ENCODE assay signal across 11 mouse cellular contexts in the genomic region with DNA sequence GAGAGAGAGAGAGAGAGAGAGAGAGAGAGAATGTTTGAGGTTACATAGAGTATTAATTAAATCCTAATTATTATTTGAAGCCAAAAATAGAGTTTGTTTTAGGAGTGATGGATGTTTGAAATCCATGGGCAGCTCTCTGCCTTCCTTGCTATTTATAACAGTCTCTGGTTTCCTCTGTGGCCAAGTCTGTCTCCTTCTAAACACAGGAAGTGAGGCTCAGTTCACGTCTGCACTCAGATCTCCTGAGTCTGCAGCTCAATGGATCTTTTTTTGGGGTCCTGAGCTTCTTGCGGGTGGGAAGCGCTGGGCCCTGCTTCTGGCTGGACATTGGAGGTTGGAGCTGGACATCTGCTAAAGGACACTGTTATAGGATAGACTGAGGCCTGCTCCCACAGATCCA. TPM values are rescaled to one million over a fixed set of nuclear protein-coding genes. Genes with fewer than 3 reads are reported as not detected.
DNase-seq lines count a peak whose midpoint lies in the region; ATAC-seq and TF ChIP-seq lines count a peak whose summit lies in the region.
"Had no signal": no experiment of that assay in that cellular context is flagged by ENCODE, and none has a peak within 500 bp of the region (broad histone marks: within the 10 kb centered on the region; RNA-seq: fewer than 3 reads in every experiment).

No protein-coding gene starts in this region.

- no peak for TF ChIP-seq CTCF in small intestine, adult 2 months (IDR thresholded peaks at IDR 0.05; ENCODE audit: extremely low read depth, insufficient read length, insufficient replicate concordance, low read depth, low read length)

- no peak for TF ChIP-seq POLR2A in small intestine, adult 2 months (IDR thresholded peaks at IDR 0.05; ENCODE audit: low read depth, low read length)

- peak overlapping the region; percentile 48 to 65; a peak in 3 of 4 replicates for H3K27ac ChIP-seq in heart, embryonic 14.5 days (replicated peaks in 1 of 2; ENCODE audit: control insufficient read depth in 1 of 2, insufficient read depth in 1 of 2, low read depth in 2 of 2, low read length in 2 of 2)
- peak overlapping the region; percentile 81 for H3K27ac ChIP-seq in lung, embryonic 16.5 days (ENCODE audit: low read length)
- H3K27ac ChIP-seq in embryonic facial prominence, embryonic 14.5 days (replicated peaks; ENCODE audit: low read depth, low read length): peak overlapping the region; percentile 61; the same call in 1 of the 2 replicates
- H3K27ac ChIP-seq in small intestine, adult 2 months (ENCODE audit: insufficient read depth, low read depth, low read length): peak overlapping the region; percentile 38; the same call in 1 of the 2 replicates
- H3K27ac ChIP-seq: neural tube, embryonic 13.5 days had no signal

- H3K9me3 ChIP-seq in heart, embryonic 14.5 days (ENCODE audit: control insufficient read depth, low read length): no peaks in the 10 kb centered on the region
- no peaks in the 10 kb centered on the region for H3K9me3 ChIP-seq in lung, embryonic 16.5 days (ENCODE audit: control insufficient read depth, low read length)
- no peaks in the 10 kb centered on the region for H3K9me3 ChIP-seq in embryonic facial prominence, embryonic 14.5 days (ENCODE audit: control insufficient read depth, low read length)
- H3K9me3 ChIP-seq: neural tube, embryonic 13.5 days had no signal

- peaks cover 31 to 58% of the 10 kb centered on the region in 2 experiments for H3K4me1 ChIP-seq in heart, embryonic 14.5 days (ENCODE audit: control insufficient read depth in 2 of 2, insufficient read depth in 2 of 2, low read length in 2 of 2)
- H3K4me1 ChIP-seq in lung, embryonic 16.5 days (replicated peaks; ENCODE audit: control insufficient read depth, insufficient read depth, low read length): peaks cover 40% of the 10 kb centered on the region
- peaks cover 34% of the 10 kb centered on the region for H3K4me1 ChIP-seq in embryonic facial prominence, embryonic 14.5 days (ENCODE audit: control insufficient read depth, insufficient read depth, low read length)
- H3K4me1 ChIP-seq in small intestine, adult 2 months (ENCODE audit: control insufficient read depth, insufficient read depth, insufficient read length, low read length): peaks cover 39% of the 10 kb centered on the region

- no peak for ATAC-seq in heart, embryonic 14.5 days (ENCODE audit: insufficient number of reproducible peaks, insufficient read depth, low FRiP score, low read depth)
- no peak for ATAC-seq in lung, embryonic 16.5 days (ENCODE audit: low read depth)
- no peak for ATAC-seq in embryonic facial prominence, embryonic 14.5 days (ENCODE audit: low read depth)

- no peak overlapping the region for H3K4me3 ChIP-seq in heart, embryonic 14.5 days (ENCODE audit: control insufficient read depth in 1 of 2, insufficient read depth in 1 of 2, low read depth in 1 of 2, low read length in 2 of 2)
- H3K4me3 ChIP-seq in lung, embryonic 16.5 days (ENCODE audit: low read length): no peak overlapping the region
- H3K4me3 ChIP-seq in embryonic facial prominence, embryonic 14.5 days (ENCODE audit: low read depth, low read length): no peak overlapping the region
- no peak overlapping the region for H3K4me3 ChIP-seq in small intestine, adult 2 months (ENCODE audit: low read depth, low read length)
- H3K4me3 ChIP-seq: erythroblast, embryonic 14.5 days; neural tube, embryonic 13.5 days had no signal

- no peak overlapping the region for H3K9ac ChIP-seq in heart, embryonic 14.5 days (ENCODE audit: low read length)
- no peak overlapping the region for H3K9ac ChIP-seq in lung, embryonic 16.5 days (ENCODE audit: low read length)
- no peak overlapping the region for H3K9ac ChIP-seq in embryonic facial prominence, embryonic 14.5 days (ENCODE audit: low read depth, low read length)

- WGBS in heart, embryonic 14.5 days: 35% methylated on average over 3 of the region's 3 CpGs
- WGBS in lung, embryonic 16.5 days: 41% methylated on average over 3 of the region's 3 CpGs
- WGBS in embryonic facial prominence, embryonic 14.5 days: 54% methylated on average over 3 of the region's 3 CpGs
- WGBS in small intestine, adult 2 months: 71% methylated on average over 3 of the region's 3 CpGs

- no peaks in the 10 kb centered on the region for H3K36me3 ChIP-seq in heart, embryonic 14.5 days (ENCODE audit: control insufficient read depth, insufficient read depth, low read length)
- H3K36me3 ChIP-seq in lung, embryonic 16.5 days (ENCODE audit: control insufficient read depth, insufficient read depth, low read length): no peaks in the 10 kb centered on the region
- H3K36me3 ChIP-seq in embryonic facial prominence, embryonic 14.5 days (ENCODE audit: control insufficient read depth, insufficient read depth, low read length): no peaks in the 10 kb centered on the region
- no peaks in the 10 kb centered on the region for H3K36me3 ChIP-seq in small intestine, adult 2 months (ENCODE audit: control insufficient read depth, insufficient read depth, low read length)
- H3K36me3 ChIP-seq: neural tube, embryonic 13.5 days had no signal

- no peak overlapping the region for H3K4me2 ChIP-seq in heart, embryonic 14.5 days (ENCODE audit: low read length)
- no peak overlapping the region for H3K4me2 ChIP-seq in lung, embryonic 16.5 days (ENCODE audit: low read depth, low read length)
- no peak overlapping the region for H3K4me2 ChIP-seq in embryonic facial prominence, embryonic 14.5 days (ENCODE audit: low read depth, low read length)
- H3K4me2 ChIP-seq: neural tube, embryonic 13.5 days had no signal

- no peak for DNase-seq in heart, adult 11 months
- no peak for DNase-seq in lung, postnatal 36 days
- DNase-seq in embryonic facial prominence, embryonic 14.5 days (ENCODE audit: low spot score): no peak
- no peak for DNase-seq in cerebellum, postnatal 4 days (ENCODE audit: low spot score in 2 of 2)
- no peak for DNase-seq in layer of hippocampus, adult 9-11 months
- DNase-seq: heart, postnatal 36 days had no signal

- H3K27me3 ChIP-seq in heart, embryonic 14.5 days (ENCODE audit: control insufficient read depth, insufficient read depth, low read length): peaks cover 3% of the 10 kb centered on the region; the same call in 1 of the 2 replicates
- no peaks in the 10 kb centered on the region for H3K27me3 ChIP-seq in lung, embryonic 16.5 days (ENCODE audit: control insufficient read depth, insufficient read depth, low read depth, low read length)
- no peaks in the 10 kb centered on the region for H3K27me3 ChIP-seq in embryonic facial prominence, embryonic 14.5 days (replicated peaks; ENCODE audit: control insufficient read depth, insufficient read depth, low read length)
- no peaks in the 10 kb centered on the region for H3K27me3 ChIP-seq in small intestine, adult 2 months (ENCODE audit: control insufficient read depth, insufficient read depth, low read length)
- H3K27me3 ChIP-seq: neural tube, embryonic 13.5 days had no signal

RNA-seq across cellular contexts. Expression of gene Kif21b, which starts 3.3 kb away (rescaled TPM):
- polyA plus RNA-seq in heart, embryonic 14.5 days (2014; fragmentation: Nextera tagmentation; extraction: Ambion mirVana): 1.0 and 1.1 TPM in 2 replicates
- 2.2 and 2.6 TPM in 2 replicates for polyA plus RNA-seq in lung, embryonic 16.5 days (2015; fragmentation: Nextera tagmentation; extraction: Ambion mirVana)
- polyA plus RNA-seq in embryonic facial prominence, embryonic 14.5 days (2014; fragmentation: Nextera tagmentation; extraction: Ambion mirVana): 2.8 and 3.3 TPM in 2 replicates
- 12.4 and 28.6 TPM in 2 replicates for polyA plus RNA-seq in small intestine, adult 2 months (2012; rRNA removed)
